19 mouse cellular contexts compared by ENCODE assay signal in genomic region chr8:120463918-120464584, GRCm38 (mm10).
DNase-seq lines count a peak whose midpoint lies in the region; ATAC-seq and TF ChIP-seq lines count a peak whose summit lies in the region.
"Had no signal": no experiment of that assay in that cellular context is flagged by ENCODE, and none has a peak within 500 bp of the region (broad histone marks: within the 10 kb centered on the region; RNA-seq: fewer than 3 reads in every experiment).

No protein-coding gene starts in this region.

- TF ChIP-seq EP300 in CH12.LX (IDR thresholded peaks at IDR 0.05; ENCODE audit: low read length) = peak; percentile 17

- dilution Hi-C loops in CH12.LX (cut with MboI; ENCODE audit: extremely low pct_ligation_motif_present, extremely low pct_unique_long_range_greater_than_20kb, low sequenced_read_pairs) = no loop called here

- 84% methylated on average over 6 of the region's 9 CpGs for whole genome bisulfite sequencing in forebrain, embryonic 13.5 days
- 86% methylated on average over 9 of the region's 9 CpGs for WGBS in forebrain, embryonic 14.5 days
- 95% methylated on average over 9 of the region's 9 CpGs for WGBS in midbrain, embryonic 11.5 days
- 92% methylated on average over 8 of the region's 9 CpGs for WGBS in midbrain, embryonic 16.5 days

- ATAC-seq in forebrain, embryonic 13.5 days = no peak
- no peak for ATAC-seq in forebrain, embryonic 14.5 days
- ATAC-seq in midbrain, embryonic 11.5 days (ENCODE audit: low FRiP score) = peak; percentile 15; the same call in 1 of the 2 replicates
- no peak for ATAC-seq in midbrain, embryonic 16.5 days
- peak; percentile 61 for ATAC-seq in monocyte, adult 5-6 weeks (replicated peaks; ENCODE audit: insufficient number of reproducible peaks, low FRiP score, low TSS enrichment, poor library complexity, severe bottlenecking)
- ATAC-seq in megakaryocyte-erythroid progenitor cell, adult 5-6 weeks (replicated peaks; ENCODE audit: low FRiP score, low TSS enrichment, poor library complexity, severe bottlenecking) = no peak
- ATAC-seq: hindbrain, embryonic 16.5 days; lung, postnatal 0 days; Patski had no signal

- H3K36me3 ChIP-seq in forebrain, embryonic 13.5 days (ENCODE audit: poor library complexity, severe bottlenecking) = no peaks in the 10 kb centered on the region
- no peaks in the 10 kb centered on the region for H3K36me3 ChIP-seq in forebrain, embryonic 14.5 days (ENCODE audit: control insufficient read depth, insufficient read depth, low read length)
- H3K36me3 ChIP-seq in midbrain, embryonic 11.5 days (ENCODE audit: control insufficient read depth, insufficient read depth, low read length) = no peaks in the 10 kb centered on the region
- H3K36me3 ChIP-seq in midbrain, embryonic 16.5 days (ENCODE audit: control insufficient read depth, insufficient read depth, low read length) = no peaks in the 10 kb centered on the region
- H3K36me3 ChIP-seq in CH12.LX (replicated peaks in 1 of 2; ENCODE audit: control insufficient read depth in 1 of 2, insufficient read depth in 1 of 2, low read length in 1 of 2) = no peaks in the 10 kb centered on the region
- H3K36me3 ChIP-seq: embryonic facial prominence, embryonic 13.5 days; liver, embryonic 13.5 days had no signal

- H3K4me3 ChIP-seq in forebrain, embryonic 13.5 days = no peak overlapping the region
- no peak overlapping the region for H3K4me3 ChIP-seq in forebrain, embryonic 14.5 days (ENCODE audit: low read depth, low read length)
- no peak overlapping the region for H3K4me3 ChIP-seq in midbrain, embryonic 11.5 days (ENCODE audit: low read depth, low read length)
- no peak overlapping the region for H3K4me3 ChIP-seq in midbrain, embryonic 16.5 days (ENCODE audit: low read depth, low read length)
- no peak overlapping the region for H3K4me3 ChIP-seq in CH12.LX (replicated peaks in 1 of 3; ENCODE audit: low read depth in 2 of 3, low read length in 2 of 3, poor library complexity in 1 of 3)
- H3K4me3 ChIP-seq: embryonic facial prominence, embryonic 13.5 days; liver, embryonic 13.5 days; megakaryocyte, embryonic 14.5 days had no signal

- H3K79me2 ChIP-seq in CH12.LX (replicated peaks; ENCODE audit: control insufficient read depth, extremely low read depth, insufficient read depth, poor library complexity, severe bottlenecking) = no peaks in the 10 kb centered on the region

- H3K27ac ChIP-seq in forebrain, embryonic 13.5 days = peak overlapping the region; percentile 76; the same call in 1 of the 2 replicates
- H3K27ac ChIP-seq in forebrain, embryonic 14.5 days (ENCODE audit: low read depth, low read length) = no peak overlapping the region
- no peak overlapping the region for H3K27ac ChIP-seq in midbrain, embryonic 11.5 days (ENCODE audit: low read depth, low read length)
- no peak overlapping the region for H3K27ac ChIP-seq in midbrain, embryonic 16.5 days (ENCODE audit: low read length)
- H3K27ac ChIP-seq in CH12.LX (ENCODE audit: insufficient read depth, low read depth) = peak overlapping the region; percentile 45; the same call in 1 of the 2 replicates
- H3K27ac ChIP-seq: liver, embryonic 13.5 days; stomach, postnatal 0 days had no signal

- peak; percentile 0 for TF ChIP-seq RAD21 in CH12.LX (IDR thresholded peaks at IDR 0.05; ENCODE audit: low read depth, low read length)

- TF ChIP-seq CTCF in CH12.LX (conservative IDR thresholded peaks at IDR 0.05 in 1 of 2, IDR thresholded peaks at IDR 0.05 in 1 of 2; ENCODE audit: low read depth in 2 of 2, low read length in 2 of 2) = no peak

- H3K9me3 ChIP-seq in forebrain, embryonic 13.5 days (replicated peaks) = no peaks in the 10 kb centered on the region
- H3K9me3 ChIP-seq in forebrain, embryonic 14.5 days (replicated peaks; ENCODE audit: control insufficient read depth, low read length) = no peaks in the 10 kb centered on the region
- no peaks in the 10 kb centered on the region for H3K9me3 ChIP-seq in midbrain, embryonic 11.5 days (ENCODE audit: control insufficient read depth, low read length)
- no peaks in the 10 kb centered on the region for H3K9me3 ChIP-seq in midbrain, embryonic 16.5 days (replicated peaks; ENCODE audit: control insufficient read depth, low read length, poor library complexity, severe bottlenecking)
- H3K9me3 ChIP-seq in CH12.LX (replicated peaks; ENCODE audit: low read length) = no peaks in the 10 kb centered on the region
- H3K9me3 ChIP-seq: embryonic facial prominence, embryonic 13.5 days; liver, embryonic 13.5 days had no signal

- in situ Hi-C loops in CH12.LX (cut with MboI; ENCODE audit: low pct_ligation_motif_present, low pct_unique_long_range_greater_than_20kb, low sequenced_read_pairs) = no loop called here

- H3K27me3 ChIP-seq in forebrain, embryonic 13.5 days = peaks cover 3% of the 10 kb centered on the region; the same call in 1 of the 2 replicates
- no peaks in the 10 kb centered on the region for H3K27me3 ChIP-seq in forebrain, embryonic 14.5 days (replicated peaks; ENCODE audit: control insufficient read depth, insufficient read depth, low read length)
- H3K27me3 ChIP-seq in midbrain, embryonic 11.5 days (ENCODE audit: control insufficient read depth, insufficient read depth, low read length) = no peaks in the 10 kb centered on the region
- H3K27me3 ChIP-seq in midbrain, embryonic 16.5 days (ENCODE audit: control insufficient read depth, insufficient read depth, low read depth, low read length) = no peaks in the 10 kb centered on the region
- H3K27me3 ChIP-seq in CH12.LX (replicated peaks) = peaks cover 10% of the 10 kb centered on the region
- H3K27me3 ChIP-seq: embryonic facial prominence, embryonic 13.5 days; Patski had no signal

- no peak overlapping the region for H3K9ac ChIP-seq in forebrain, embryonic 13.5 days
- no peak overlapping the region for H3K9ac ChIP-seq in forebrain, embryonic 14.5 days (ENCODE audit: low read length)
- H3K9ac ChIP-seq in midbrain, embryonic 11.5 days (ENCODE audit: low read length) = no peak overlapping the region
- no peak overlapping the region for H3K9ac ChIP-seq in midbrain, embryonic 16.5 days (ENCODE audit: low read depth, low read length)
- H3K9ac ChIP-seq in CH12.LX (ENCODE audit: insufficient read depth, low read depth) = no peak overlapping the region
- H3K9ac ChIP-seq: embryonic facial prominence, embryonic 13.5 days; liver, embryonic 13.5 days had no signal

- no peak for DNase-seq in forebrain, embryonic 14.5 days (ENCODE audit: low spot score)
- DNase-seq in midbrain, embryonic 11.5 days (ENCODE audit: low spot score, missing footprints) = no peak
- DNase-seq in CH12.LX (ENCODE audit: extremely low read depth) = peak; percentile 80
- no peak for DNase-seq in adipocyte (ENCODE audit: low spot score)
- DNase-seq: cerebellum, adult 11-12 months; kidney, adult 8-10 months; kidney, postnatal 36 days; liver, embryonic 13.5 days; spleen, adult 18-20 months had no signal

- H3K4me1 ChIP-seq in forebrain, embryonic 13.5 days = peaks cover 78% of the 10 kb centered on the region
- peaks cover 54% of the 10 kb centered on the region for H3K4me1 ChIP-seq in forebrain, embryonic 14.5 days (ENCODE audit: control insufficient read depth, insufficient read depth, low read length)
- H3K4me1 ChIP-seq in midbrain, embryonic 11.5 days (ENCODE audit: control insufficient read depth, insufficient read depth, low read length) = peaks cover 28% of the 10 kb centered on the region
- H3K4me1 ChIP-seq in midbrain, embryonic 16.5 days (ENCODE audit: control insufficient read depth, insufficient read depth, low read length) = peaks cover 21% of the 10 kb centered on the region
- H3K4me1 ChIP-seq in CH12.LX (ENCODE audit: control insufficient read depth in 1 of 2, insufficient read depth in 2 of 2) = peaks cover 60 to 80% of the 10 kb centered on the region in 2 experiments

- no peak for TF ChIP-seq POLR2A in CH12.LX (IDR thresholded peaks at IDR 0.05; ENCODE audit: low read depth, low read length)

- no peak overlapping the region for H3K4me2 ChIP-seq in forebrain, embryonic 13.5 days
- no peak overlapping the region for H3K4me2 ChIP-seq in forebrain, embryonic 14.5 days (ENCODE audit: low read length)
- no peak overlapping the region for H3K4me2 ChIP-seq in midbrain, embryonic 11.5 days
- H3K4me2 ChIP-seq in midbrain, embryonic 16.5 days (ENCODE audit: low read length) = no peak overlapping the region
- no peak overlapping the region for H3K4me2 ChIP-seq in CH12.LX (ENCODE audit: insufficient read depth, low read depth, poor library complexity, severe bottlenecking)
- H3K4me2 ChIP-seq: embryonic facial prominence, embryonic 13.5 days; liver, embryonic 13.5 days had no signal

TF ChIP-seq in CH12.LX, 34 proteins besides CTCF, POLR2A, EP300 and RAD21 (continues in another document):
- TF ChIP-seq MYC (IDR thresholded peaks at IDR 0.05; ENCODE audit: low read depth, low read length) = peak; percentile 93
- no peak; the same call in 1 of the 2 replicates for TF ChIP-seq ELF1 (IDR thresholded peaks at IDR 0.05; ENCODE audit: low read depth, low read length)
- no peak for TF ChIP-seq CHD1 (IDR thresholded peaks at IDR 0.05; ENCODE audit: low read depth, low read length)
- no peak for TF ChIP-seq USF2 (conservative IDR thresholded peaks at IDR 0.05; ENCODE audit: low read depth, low read length)
- TF ChIP-seq CHD2 (IDR thresholded peaks at IDR 0.05; ENCODE audit: low read length) = no peak
- TF ChIP-seq NRF1 (IDR thresholded peaks at IDR 0.05; ENCODE audit: low read depth, low read length) = no peak
- no peak for TF ChIP-seq GABPA (IDR thresholded peaks at IDR 0.05; ENCODE audit: insufficient replicate concordance, low read depth, low read length)
- TF ChIP-seq KAT2A (IDR thresholded peaks at IDR 0.05; ENCODE audit: insufficient replicate concordance, low read length) = no peak
- TF ChIP-seq USF1 (IDR thresholded peaks at IDR 0.05; ENCODE audit: low read depth, low read length) = peak; percentile 60
- TF ChIP-seq MAZ (IDR thresholded peaks at IDR 0.05; ENCODE audit: low read depth, low read length) = peak; percentile 67; the same call in 1 of the 2 replicates
- TF ChIP-seq PAX5 (IDR thresholded peaks at IDR 0.05; ENCODE audit: low read length) = no peak
- TF ChIP-seq BHLHE40 (IDR thresholded peaks at IDR 0.05; ENCODE audit: low read depth, low read length) = peak; percentile 94
- TF ChIP-seq JUN (IDR thresholded peaks at IDR 0.05; ENCODE audit: insufficient read depth, low read depth, low read length) = peak; percentile 29; the same call in 1 of the 2 replicates
- peak; percentile 89 for TF ChIP-seq MAX (IDR thresholded peaks at IDR 0.05; ENCODE audit: low read length)
- TF ChIP-seq NELFE (IDR thresholded peaks at IDR 0.05; ENCODE audit: low read depth, low read length) = no peak
- 0 out of 2 replicates have a peak, but pooled peaks have one; percentile 56 for TF ChIP-seq SIN3A (IDR thresholded peaks at IDR 0.05; ENCODE audit: low read length)
- TF ChIP-seq UBTF (IDR thresholded peaks at IDR 0.05; ENCODE audit: low read depth, low read length) = no peak
- no peak for TF ChIP-seq TBP (conservative IDR thresholded peaks at IDR 0.05; ENCODE audit: low read depth, low read length)
- no peak for TF ChIP-seq ZC3H11A (IDR thresholded peaks at IDR 0.05; ENCODE audit: low read depth, low read length)
- 0 out of 2 replicates have a peak, but pooled peaks have one; percentile 33 for TF ChIP-seq RCOR1 (conservative IDR thresholded peaks at IDR 0.05; ENCODE audit: low read depth, low read length)

Comparison
In these comparisons a context has a peak if more than half of its experiments do, and no peak if none do; other contexts are left out.
1. ATAC-seq: peak in midbrain, embryonic 11.5 days (single experiment) and monocyte, adult 5-6 weeks (single experiment); none in forebrain, embryonic 13.5 days (single experiment), forebrain, embryonic 14.5 days (single experiment), midbrain, embryonic 16.5 days (single experiment) and megakaryocyte-erythroid progenitor cell, adult 5-6 weeks (single experiment).
2. H3K27ac ChIP-seq: peak in forebrain, embryonic 13.5 days (single experiment) and CH12.LX (single experiment); none in forebrain, embryonic 14.5 days (single experiment), midbrain, embryonic 11.5 days (single experiment) and midbrain, embryonic 16.5 days (single experiment).